Mouse (Mus musculus) B cell, adult 2 months (primary cell): Measurements from ENCODE around the gene Ntan1.
A peak's percentile ranks its signal among the peaks of the same experiment; 100 is the strongest.
"Not testable (repeated sequence)": the region's sequence is repeated elsewhere in the genome, so short reads cannot be mapped to it uniquely, and the experiment has no call there.

Source experiments
- DNase-seq, 2 experiments: peaks; one replicate each; pipeline ENCODE4 v3.0.0; 2022

Ntan1 gene

DNA sequence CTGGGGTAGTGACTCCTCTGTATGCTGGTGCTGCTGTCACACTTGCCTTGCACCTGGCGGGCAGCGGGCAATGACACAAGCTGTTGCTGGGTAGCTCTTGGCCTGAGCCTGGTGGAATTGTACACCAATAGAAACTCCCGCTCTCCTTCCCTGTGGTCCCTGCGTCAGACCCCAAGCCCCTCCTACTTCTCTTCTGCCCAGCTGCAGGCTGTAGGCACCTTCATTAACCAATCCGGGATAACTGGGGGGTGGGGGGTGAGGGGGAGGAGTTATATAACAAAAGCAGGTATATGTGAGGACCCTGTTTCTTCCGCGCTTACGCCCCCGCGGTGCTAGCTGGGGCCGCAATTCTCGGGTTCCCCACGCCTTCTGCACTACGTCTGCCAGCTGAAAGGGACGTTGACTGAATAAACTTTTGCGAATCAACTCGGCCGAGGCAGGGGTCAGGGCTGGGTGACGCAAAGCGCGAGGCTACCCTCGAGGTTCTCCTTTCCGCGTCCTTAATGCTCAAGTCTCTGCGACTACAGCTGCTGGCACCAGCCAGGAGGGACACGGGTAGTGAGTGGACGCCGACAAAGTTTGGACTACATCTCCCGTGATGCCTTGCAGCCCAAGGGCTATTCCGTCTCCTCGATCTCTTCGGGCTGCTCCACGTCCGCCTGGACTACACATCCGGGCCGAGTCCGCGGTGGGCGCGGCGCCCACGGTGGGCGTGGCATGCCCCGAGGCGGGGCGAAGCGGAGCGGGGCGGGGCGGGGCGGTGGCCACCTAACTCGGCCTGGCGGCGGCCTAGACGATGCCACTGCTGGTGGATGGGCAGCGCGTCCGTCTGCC is at the start of gene Ntan1:
Ntan1 (plus strand) TSS at position 286 of the 834 bp plus-strand sequence.
- DNase-seq: peak; percentile 95 to 96

DNA sequence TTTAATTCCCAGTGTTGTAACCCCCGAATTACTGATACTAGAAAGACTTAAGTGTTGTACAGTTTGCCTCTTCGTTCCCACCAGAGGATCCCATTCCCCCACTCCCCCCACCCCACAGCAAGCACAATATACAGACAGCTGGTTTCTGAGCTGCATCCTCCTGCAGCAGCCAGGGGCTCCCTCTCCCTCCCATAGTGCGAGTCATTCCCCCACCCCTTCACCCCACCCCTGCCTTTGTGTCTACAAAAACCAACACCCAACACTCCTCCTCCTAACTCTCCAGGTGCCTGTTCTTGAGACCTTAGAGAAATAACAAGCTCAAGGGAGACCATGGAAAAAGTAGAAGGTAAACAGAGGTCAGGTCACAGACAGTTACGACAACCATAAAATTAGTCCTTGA is 47.0 kb upstream of the Ntan1 start:
- not testable (repeated sequence) for DNase-seq

DNA sequence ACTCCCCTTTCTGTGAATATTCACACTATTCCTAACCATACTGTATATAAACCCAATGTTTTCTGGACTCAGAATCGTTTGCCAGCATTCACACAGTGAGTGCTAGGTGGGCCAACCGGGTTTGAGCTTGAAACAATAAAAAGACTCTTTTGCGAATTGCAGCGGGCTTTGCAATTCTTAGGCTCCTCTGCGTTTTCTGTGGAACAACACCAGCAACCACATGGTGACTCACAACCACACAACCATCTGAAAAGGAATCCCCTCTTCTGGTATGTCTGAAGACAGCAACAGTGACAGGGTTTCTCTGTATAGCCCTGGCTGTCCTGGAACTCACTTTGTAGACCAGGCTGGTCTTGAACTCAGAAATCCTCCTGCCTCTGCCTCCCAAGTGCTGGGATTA is 46.6 kb upstream of the Ntan1 start:
- not testable (repeated sequence) for DNase-seq

DNA sequence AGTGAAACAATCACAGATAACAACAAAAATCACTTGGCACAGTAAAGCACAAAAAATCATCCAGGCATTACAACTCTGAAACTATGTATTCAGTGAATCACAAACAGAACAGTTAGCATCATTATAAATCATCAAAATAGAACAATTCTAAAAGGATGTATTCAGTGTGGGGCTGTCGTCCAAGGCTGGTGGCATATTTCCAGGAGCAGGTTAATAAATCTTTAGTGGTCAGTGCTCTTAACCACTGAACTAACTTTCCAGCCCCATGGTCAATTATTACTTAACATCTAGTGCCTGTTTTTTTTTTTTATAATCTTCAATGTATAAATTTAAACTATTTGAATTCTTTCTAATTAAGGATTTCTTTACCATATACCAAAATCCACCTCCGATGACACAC is 44.6 kb upstream of the Ntan1 start:
- not testable (repeated sequence) for DNase-seq

DNA sequence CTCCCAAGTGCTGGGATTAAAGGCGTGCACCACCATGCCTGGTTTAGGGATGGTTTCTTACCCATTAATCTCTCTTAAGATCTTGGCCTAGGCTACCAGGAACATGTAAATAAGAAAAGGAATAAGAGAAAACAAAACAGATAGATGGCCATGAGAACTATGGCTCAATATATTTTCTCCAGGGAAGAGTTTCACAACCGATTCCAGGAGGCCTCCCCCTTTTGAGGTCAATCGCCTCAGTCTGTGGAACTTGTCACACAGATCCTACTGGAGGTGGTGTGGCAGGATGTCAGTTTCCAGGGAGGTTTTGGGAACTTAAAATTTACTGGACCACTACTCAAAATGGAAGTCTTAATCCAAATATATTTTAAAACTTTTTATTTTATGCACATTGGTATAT is 44.0 kb upstream of the Ntan1 start:
- not testable (repeated sequence) for DNase-seq

DNA sequence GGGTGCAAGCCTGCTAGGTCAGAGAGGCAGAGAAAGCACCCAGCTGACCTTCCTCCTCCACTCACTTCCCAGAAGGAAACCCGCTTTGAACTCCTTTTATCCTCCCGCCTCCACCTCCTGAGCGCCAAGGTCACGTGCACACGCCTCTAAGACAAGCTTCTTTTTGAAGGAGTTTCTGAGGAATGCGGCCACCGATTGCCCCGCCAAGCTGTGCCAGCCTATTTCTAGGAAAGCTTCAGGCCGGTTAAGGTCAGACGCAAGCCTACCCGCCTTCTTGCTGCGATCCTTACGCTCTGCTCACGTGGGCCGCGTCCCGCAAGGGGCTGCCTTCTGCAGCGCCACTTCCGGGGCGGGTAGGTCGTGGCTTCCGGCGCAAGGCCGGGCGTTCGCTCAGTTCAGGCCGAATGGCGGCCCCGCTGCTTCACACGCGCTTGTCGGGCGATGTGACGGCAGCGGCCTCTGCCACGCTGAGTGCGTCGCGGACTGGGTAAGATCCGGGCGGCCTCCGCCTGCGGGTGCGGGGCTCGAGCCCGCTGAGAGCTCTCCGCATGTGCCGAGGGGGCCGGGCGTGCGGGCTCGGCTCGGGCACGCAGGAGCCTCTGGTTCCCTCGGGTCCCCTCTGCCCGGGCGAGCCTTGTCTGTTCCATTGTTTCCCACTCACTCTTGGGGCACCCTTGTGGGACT is 38.1 kb upstream of the Ntan1 start, which contains the start of gene Rrn3:
Rrn3 (plus strand) TSS at position 356 of the 684 bp plus-strand sequence.
- peak; percentile 92 to 93 for DNase-seq

GRCm38 (mm10) chr16:13781216-13781615 is 37.4 kb upstream of the Ntan1 start:
- no peak for DNase-seq

GRCm38 (mm10) chr16:13785932-13786331 is 32.7 kb upstream of the Ntan1 start:
- DNase-seq: no peak

DNA sequence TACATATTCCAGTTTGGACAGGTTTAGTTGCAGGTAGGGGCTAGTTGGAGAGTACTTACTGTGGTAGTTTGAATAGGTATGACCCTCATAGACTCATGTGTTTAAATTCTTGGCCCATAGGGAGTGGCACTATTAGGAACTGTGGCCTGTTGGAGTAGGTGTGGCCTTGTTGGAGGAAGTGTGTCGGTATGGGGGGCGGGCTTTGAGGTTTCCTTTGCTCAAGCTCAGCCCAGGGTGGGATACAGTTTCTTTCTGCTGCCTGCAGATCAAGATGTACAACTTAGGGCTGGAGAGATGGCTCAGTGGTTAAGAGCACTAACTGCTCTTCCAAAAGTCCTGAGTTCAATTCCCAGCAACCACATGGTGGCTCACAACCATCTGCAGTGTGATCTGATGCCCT is 25.2 kb upstream of the Ntan1 start:
- DNase-seq: not testable (repeated sequence)

DNA sequence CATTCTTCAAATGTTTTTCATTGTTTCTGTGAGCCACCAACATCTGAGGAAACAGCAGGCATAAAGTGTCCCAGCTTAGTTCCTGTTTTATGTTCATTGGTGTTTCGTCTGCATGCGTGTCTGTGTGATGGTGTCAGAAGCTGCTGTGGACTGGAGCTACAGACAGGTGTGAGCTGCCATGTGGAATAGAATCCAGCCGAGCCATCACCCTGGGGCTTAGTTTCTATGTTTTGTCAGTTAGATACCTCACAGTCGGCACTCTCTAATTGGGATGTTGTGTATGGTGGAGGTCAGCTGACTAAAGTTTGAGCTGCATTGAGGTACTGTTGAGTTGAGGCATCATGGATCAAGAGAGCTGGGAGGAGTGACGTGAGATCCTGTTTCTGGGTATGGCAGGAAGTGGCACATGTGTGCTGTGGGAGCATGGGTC is 21.9 kb upstream of the Ntan1 start:
- DNase-seq: peak; percentile 56 to 60

DNA sequence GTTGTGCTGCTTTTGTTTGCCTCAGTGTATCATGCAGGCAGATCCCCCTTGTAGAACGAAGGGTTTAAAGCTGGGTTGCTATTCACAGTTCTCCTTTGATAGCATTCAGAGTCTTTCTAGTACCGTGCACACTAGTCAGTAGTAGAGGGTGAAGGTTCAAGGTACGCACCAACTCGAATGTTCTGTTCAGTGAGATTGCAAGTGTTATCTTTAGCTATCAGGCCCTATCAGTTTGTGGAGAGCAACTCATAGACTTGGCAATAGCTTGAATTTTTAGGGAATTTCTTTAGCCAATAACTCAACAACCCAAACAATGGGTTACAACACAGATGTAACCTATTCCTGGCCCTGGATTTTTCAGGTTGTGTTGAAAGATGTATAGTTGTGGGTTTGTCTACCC is 17.4 kb upstream of the Ntan1 start:
- DNase-seq: no peak

- DNase-seq: no peak
Observed at GRCm38 (mm10) chr16:13804666-13805065, 14.0 kb upstream of the Ntan1 start.

DNA sequence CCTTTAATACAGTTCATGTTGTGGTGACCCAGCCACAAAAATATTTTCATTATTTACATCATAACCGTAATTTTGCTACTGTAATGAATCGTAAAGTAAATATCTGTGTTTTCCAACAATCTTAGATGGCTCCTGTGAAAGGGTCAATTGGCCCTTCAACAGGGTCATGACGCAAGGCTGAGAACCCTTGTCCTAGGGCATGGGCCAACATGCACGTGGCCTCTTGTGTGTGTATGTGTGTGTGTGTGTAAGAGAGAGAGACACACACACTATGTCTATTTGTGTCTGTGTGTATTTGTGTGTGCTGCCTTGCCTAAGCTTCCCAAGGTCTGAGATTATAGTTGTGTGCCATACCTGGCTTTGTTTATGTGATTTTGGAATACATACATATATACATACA is 11.0 kb upstream of the Ntan1 start:
- DNase-seq: no peak

DNA sequence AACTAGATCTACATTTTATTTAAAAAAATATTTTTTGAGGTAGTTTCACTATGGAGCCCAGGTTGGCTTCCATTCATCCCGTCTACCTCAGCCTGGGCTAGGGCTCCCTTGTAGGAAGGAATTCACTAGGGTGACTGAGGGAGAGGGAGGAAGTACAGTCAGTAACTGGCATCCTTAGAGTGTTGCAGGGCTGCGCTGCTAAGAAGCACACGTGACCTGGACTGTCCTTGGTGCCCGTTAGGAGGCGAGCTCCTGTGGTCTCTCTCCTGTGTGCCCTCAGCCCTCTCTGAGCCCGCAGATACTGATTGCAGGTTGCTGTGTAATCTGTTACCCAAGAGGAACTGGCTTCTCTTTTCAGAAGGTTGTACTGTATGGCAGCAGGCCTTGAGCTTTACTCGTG is 10.2 kb upstream of the Ntan1 start:
- DNase-seq: no peak

DNA sequence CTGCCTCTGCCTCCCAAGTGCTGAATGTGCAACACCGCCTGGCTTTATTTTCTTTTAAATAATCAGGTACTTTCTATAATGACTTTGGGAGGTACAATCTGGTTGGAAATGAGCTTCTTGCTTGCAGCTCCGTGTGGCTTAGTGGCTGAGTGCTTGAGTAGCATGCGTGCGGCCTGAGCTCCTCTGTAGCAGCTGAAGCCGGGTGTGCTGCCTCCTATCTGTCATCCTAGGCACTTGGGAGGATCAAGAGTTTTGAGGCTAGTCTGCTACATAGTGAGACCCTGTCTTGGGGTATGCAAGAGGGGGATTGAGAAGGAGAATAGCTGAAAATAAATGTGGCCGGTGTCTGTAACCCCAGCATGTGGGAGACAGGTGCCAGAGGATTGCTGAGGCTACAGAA is 6.5 kb upstream of the Ntan1 start:
- no peak for DNase-seq

DNA sequence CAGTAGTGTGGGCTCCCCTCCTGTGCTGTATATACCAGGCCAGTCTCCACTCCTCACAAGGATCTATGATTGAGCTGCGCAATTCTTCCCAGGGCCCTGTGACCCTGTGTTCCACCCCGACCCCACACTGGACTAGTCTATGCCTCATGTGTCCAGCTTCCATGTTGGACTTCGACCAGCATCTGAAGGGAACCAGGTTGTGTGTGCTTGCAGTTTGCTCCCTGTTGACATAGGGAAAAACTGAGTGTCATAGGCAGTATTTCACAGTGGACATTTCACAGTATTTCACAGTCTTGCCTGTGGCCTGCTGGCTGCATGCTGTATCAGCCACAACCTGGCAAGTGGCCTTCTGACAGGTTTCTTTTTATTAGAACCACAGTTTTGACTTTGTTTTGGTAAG is 5.4 kb upstream of the Ntan1 start:
- no peak for DNase-seq

DNA sequence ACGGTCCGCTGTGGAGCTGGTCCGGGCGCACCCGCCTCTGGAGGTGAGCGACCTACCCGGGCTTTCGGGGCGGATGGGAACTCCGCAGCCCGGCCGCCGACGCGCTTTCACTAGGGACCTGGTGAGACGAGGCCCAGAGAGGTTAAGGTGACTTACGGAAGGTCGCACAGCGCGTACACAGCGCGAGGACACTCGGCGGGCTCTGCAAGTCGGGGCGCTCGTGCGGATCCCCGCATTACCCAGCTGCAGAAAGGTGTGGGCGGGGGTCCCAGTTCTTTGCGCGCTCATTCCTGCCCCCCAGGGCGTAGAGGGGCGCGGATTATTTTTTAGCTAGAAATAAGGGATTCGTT is 724 bp downstream of the Ntan1 start:
- no peak for DNase-seq

DNA sequence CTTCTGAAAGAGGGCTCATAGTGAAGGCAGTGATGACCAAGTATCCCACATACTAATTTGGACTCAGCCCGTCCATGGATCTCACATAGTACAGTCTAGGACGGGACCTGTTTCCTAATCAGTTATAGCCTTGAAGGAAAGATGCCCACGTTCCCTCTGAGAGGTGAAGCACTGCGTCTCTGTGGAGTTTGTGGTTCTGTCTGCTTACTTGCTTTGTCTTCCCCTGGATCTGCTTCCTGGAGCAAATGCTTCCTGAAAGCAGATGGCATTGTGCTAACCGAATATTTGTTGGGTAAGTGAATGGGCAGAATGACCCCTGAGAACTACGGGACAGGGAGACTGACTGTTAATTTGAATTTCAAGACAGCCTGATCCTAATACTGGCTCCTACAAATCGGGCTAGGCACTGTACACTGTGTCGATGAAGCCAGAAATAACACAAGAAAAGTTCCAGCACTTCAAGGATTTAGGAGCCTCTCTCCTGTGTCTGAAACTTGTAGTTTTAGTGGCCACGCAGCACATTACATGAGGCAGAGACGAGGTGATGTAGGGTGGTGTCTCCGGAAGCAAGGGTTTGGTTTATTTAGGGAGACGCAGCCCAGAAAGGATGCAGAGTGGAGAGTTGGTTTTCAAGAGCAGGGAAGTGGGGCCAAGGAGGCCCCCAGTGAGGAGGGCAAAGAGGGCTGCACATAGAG is 1.3 kb downstream of the Ntan1 start:
- peak; percentile 14 to 21 for DNase-seq

DNA sequence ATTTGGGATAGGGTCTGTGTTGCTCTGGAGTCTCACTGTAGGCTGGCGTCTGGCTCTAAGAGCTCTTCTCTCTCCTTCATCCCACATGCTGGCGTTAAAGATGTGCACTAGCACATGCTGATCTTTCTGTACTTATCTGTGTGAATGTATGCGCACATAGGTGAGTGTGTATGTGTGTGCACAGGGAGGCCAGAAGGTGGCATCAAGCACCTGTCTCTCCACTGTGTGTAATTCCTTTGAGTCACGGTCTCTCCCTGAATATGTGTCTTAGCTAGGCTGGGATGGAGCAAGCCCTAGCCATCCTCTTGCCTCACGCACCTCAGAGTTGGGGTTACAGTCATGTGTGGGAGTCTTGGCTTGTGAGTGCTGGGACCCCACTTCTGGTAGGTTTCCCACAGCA is 2.1 kb downstream of the Ntan1 start:
- DNase-seq: no peak

- no peak for DNase-seq
Observed at GRCm38 (mm10) chr16:13825781-13826490, 7.3 kb downstream of the Ntan1 start.

- no peak for DNase-seq
Observed at GRCm38 (mm10) chr16:13826511-13826910, 7.9 kb downstream of the Ntan1 start.

DNA sequence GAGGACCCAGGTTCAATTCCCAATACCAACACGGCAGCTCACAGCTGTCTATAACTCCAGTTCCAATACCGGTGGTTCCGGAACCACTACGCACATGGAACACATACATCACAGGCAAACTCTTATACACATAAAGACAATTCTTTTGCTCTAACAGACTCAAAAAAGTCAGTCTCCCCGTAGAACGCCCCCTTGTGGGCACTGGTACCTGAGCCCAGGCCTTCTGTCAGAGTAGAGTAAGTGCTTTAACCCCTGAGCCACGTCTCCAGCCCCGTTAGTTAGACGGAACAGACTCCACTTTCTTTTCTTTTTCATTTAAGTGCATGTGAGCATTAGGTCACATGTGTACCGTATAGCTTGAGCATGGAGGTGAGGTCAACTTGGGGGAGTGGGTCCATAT is 11.8 kb downstream of the Ntan1 start:
- DNase-seq: peak; percentile 52 to 61

GRCm38 (mm10) chr16:13831606-13832005 is 13.0 kb downstream of the Ntan1 start:
- DNase-seq: no peak
